Mouse (Mus musculus): ENCODE measurements around the gene Laptm5.

DNA sequence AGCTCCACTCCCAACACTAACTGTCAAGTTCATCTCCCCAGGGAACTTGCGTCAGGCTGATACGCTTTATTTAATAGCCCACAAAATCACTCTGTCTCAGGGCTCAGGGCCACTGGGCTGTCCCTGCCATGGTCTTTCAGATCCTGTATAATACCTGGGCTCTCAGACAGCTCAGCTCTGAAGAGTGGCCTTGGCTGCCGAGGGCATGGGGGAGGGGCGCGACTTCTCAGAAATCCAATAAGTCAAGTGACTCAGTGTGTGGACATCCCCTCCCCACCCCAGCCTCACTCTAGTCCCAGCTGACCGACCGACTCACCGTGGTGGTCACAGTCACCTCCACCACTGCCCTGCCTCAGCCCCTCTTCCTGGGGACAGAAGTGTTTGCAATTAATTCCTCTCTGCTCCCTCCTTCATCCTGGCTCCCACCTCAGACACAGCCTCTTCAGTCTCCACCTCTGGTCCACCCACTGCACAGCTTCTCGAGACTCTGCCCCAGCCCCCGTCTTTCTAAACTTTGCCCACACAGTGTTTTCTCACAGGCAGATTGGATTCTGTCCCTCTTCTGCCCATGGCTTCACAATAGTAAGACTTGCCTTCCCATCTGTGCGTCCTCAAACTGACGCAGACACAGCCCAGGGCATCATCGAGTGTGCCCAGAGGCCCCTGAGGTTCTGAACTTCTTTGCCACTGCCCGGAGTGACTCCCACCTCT lies 36.8 kb upstream of the Laptm5 start:
- TF ChIP-seq CTCF (IDR thresholded peaks at IDR 0.05; ENCODE audit: insufficient read depth, low read depth, low read length) (no peak), POLR2A (IDR thresholded peaks at IDR 0.05; ENCODE audit: insufficient read depth, low read depth, low read length) (no peak)

Data from olfactory bulb, adult 2 months (tissue).